In genomic region chr9:21798345-21799009, GRCm38 (mm10) we compare ENCODE assay signal across 8 mouse cellular contexts. TPM values are rescaled to one million over a fixed set of nuclear protein-coding genes. Genes with fewer than 3 reads are reported as not detected.
DNase-seq lines count a peak whose midpoint lies in the region; ATAC-seq and TF ChIP-seq lines count a peak whose summit lies in the region.

Gene Kank2, minus strand, starts transcription at chr9:21798744.

- WGBS in embryonic facial prominence, embryonic 14.5 days = 1% methylated on average over 14 of the region's 52 CpGs
- under 1% methylated on average over 52 of the region's 52 CpGs for WGBS in liver, adult 2 months
- WGBS in stomach, embryonic 14.5 days = under 1% methylated on average over 52 of the region's 52 CpGs

- peaks cover 38% of the 10 kb centered on the region for H3K79me2 ChIP-seq in liver, adult 2 months (ENCODE audit: control insufficient read depth, insufficient read depth, low read length)

- no peak for TF ChIP-seq CTCF in liver, adult 2 months (IDR thresholded peaks at IDR 0.05; ENCODE audit: low read depth, low read length)

- H3K9ac ChIP-seq in embryonic facial prominence, embryonic 14.5 days (ENCODE audit: low read depth, low read length) = peak within 1 kb of the TSS; percentile 91
- peak within 1 kb of the TSS; percentile 100 for H3K9ac ChIP-seq in liver, adult 2 months (ENCODE audit: low read depth, low read length)
- H3K9ac ChIP-seq in stomach, embryonic 14.5 days (replicated peaks; ENCODE audit: low read depth, low read length) = peak within 1 kb of the TSS; percentile 68

- peak within 1 kb of the TSS; percentile 87 for H3K4me3 ChIP-seq in embryonic facial prominence, embryonic 14.5 days (ENCODE audit: low read depth, low read length)
- peak within 1 kb of the TSS; percentile 100 for H3K4me3 ChIP-seq in liver, adult 2 months (ENCODE audit: insufficient read depth, low read depth, low read length)
- peak within 1 kb of the TSS; percentile 58 for H3K4me3 ChIP-seq in stomach, embryonic 14.5 days (ENCODE audit: low read depth, low read length)

- H3K4me2 ChIP-seq in embryonic facial prominence, embryonic 14.5 days (ENCODE audit: low read depth, low read length) = peak within 1 kb of the TSS; percentile 68
- peak within 1 kb of the TSS; percentile 57 for H3K4me2 ChIP-seq in stomach, embryonic 14.5 days (replicated peaks; ENCODE audit: low read depth, low read length)

- peak; percentile 85 for ATAC-seq in embryonic facial prominence, embryonic 14.5 days (ENCODE audit: low read depth)
- ATAC-seq in monocyte, adult 5-6 weeks (replicated peaks; ENCODE audit: insufficient number of reproducible peaks, low FRiP score, low TSS enrichment, poor library complexity, severe bottlenecking) = peak; percentile 37; the same call in 1 of the 2 replicates
- peak; percentile 82 for ATAC-seq in stomach, embryonic 14.5 days (ENCODE audit: insufficient number of reproducible peaks, insufficient read depth, low FRiP score, low read depth)

- H3K4me1 ChIP-seq in embryonic facial prominence, embryonic 14.5 days (ENCODE audit: control insufficient read depth, insufficient read depth, low read length) = peaks cover 21% of the 10 kb centered on the region
- H3K4me1 ChIP-seq in liver, adult 2 months (ENCODE audit: control insufficient read depth, insufficient read depth, low read length) = peaks cover 9% of the 10 kb centered on the region
- H3K4me1 ChIP-seq in stomach, embryonic 14.5 days (ENCODE audit: control insufficient read depth, insufficient read depth, low read length) = peaks cover 25% of the 10 kb centered on the region

- H3K27ac ChIP-seq in embryonic facial prominence, embryonic 14.5 days (replicated peaks; ENCODE audit: low read depth, low read length) = peak within 1 kb of the TSS; percentile 96
- peak within 1 kb of the TSS; percentile 99 for H3K27ac ChIP-seq in liver, adult 2 months (replicated peaks; ENCODE audit: insufficient read depth, low read depth, low read length)
- H3K27ac ChIP-seq in stomach, embryonic 14.5 days (ENCODE audit: low read length) = peak within 1 kb of the TSS; percentile 91

- DNase-seq in 416B (ENCODE audit: low read depth) = peak; percentile 82
- DNase-seq in adrenal gland, postnatal 25 days = peak; percentile 92
- DNase-seq in embryonic facial prominence, embryonic 14.5 days (ENCODE audit: low spot score) = peak; percentile 87
- DNase-seq in heart, adult 8-10 months (ENCODE audit: low spot score) = peak; percentile 89
- DNase-seq in kidney, adult 9 months = peak; percentile 86
- peak; percentile 65 for DNase-seq in liver, adult 2 months (ENCODE audit: extremely low read depth, low read depth, low spot score)

- no peaks in the 10 kb centered on the region for H3K9me3 ChIP-seq in embryonic facial prominence, embryonic 14.5 days (ENCODE audit: control insufficient read depth, low read length)
- no peaks in the 10 kb centered on the region for H3K9me3 ChIP-seq in stomach, embryonic 14.5 days (ENCODE audit: control insufficient read depth, low read depth, low read length)

- H3K36me3 ChIP-seq in embryonic facial prominence, embryonic 14.5 days (ENCODE audit: control insufficient read depth, insufficient read depth, low read length) = peaks cover 41% of the 10 kb centered on the region
- peaks cover 4% of the 10 kb centered on the region; the same call in 1 of the 2 replicates for H3K36me3 ChIP-seq in liver, adult 2 months (ENCODE audit: control insufficient read depth, insufficient read depth, low read length)
- H3K36me3 ChIP-seq in stomach, embryonic 14.5 days (ENCODE audit: control insufficient read depth, insufficient read depth, low read length) = peaks cover 36% of the 10 kb centered on the region

- no peaks in the 10 kb centered on the region for H3K27me3 ChIP-seq in embryonic facial prominence, embryonic 14.5 days (replicated peaks; ENCODE audit: control insufficient read depth, insufficient read depth, low read length)
- no peaks in the 10 kb centered on the region for H3K27me3 ChIP-seq in liver, adult 2 months (ENCODE audit: control insufficient read depth, insufficient read depth, low read length)
- no peaks in the 10 kb centered on the region for H3K27me3 ChIP-seq in stomach, embryonic 14.5 days (ENCODE audit: control insufficient read depth, insufficient read depth, low read length)

- peak; percentile 92 for TF ChIP-seq POLR2A in liver, adult 2 months (IDR thresholded peaks at IDR 0.05; ENCODE audit: extremely low read depth, insufficient read depth, low read length)

RNA-seq across cellular contexts. Expression of gene Kank2, which starts in this region (rescaled TPM):
- 37.3 and 46.2 TPM in 2 replicates for total RNA-seq in adrenal gland, postnatal 25 days (2021)
- 10.7 and 12.1 TPM in 2 replicates for polyA plus RNA-seq in embryonic facial prominence, embryonic 14.5 days (2014; fragmentation: Nextera tagmentation; extraction: Ambion mirVana)
- 10 to 100 TPM; 64.2 to 67.2 (median 65.6) TPM for total RNA-seq in heart, adult 8-10 months (2022)
- total RNA-seq in liver, adult 2 months (2014; rRNA removed) = 12.8 and 20.7 TPM in 2 replicates
- 27.2 and 34.5 TPM in 2 replicates for polyA plus RNA-seq in liver, adult 2 months (2012; rRNA removed)
- 0.39 to 1.1 TPM in 2 of 3 replicates, not detected in the other for total RNA-seq in monocyte, adult 5-6 weeks (2017)
- polyA plus RNA-seq in stomach, embryonic 14.5 days (2014; fragmentation: Nextera tagmentation; extraction: Ambion mirVana) = 10.3 and 10.4 TPM in 2 replicates

Comparison
In these comparisons a context has a peak if more than half of its experiments do, and no peak if none do; other contexts are left out.
1. Peak in every context shown above with its lines: DNase-seq, ATAC-seq, H3K4me3 ChIP-seq and H3K27ac ChIP-seq.